Mouse (Mus musculus): ENCODE data around the gene 1700020D05Rik. TPM values are rescaled to one million over a fixed set of nuclear protein-coding genes. Genes with fewer than 3 reads are reported as not detected.
"Not testable (repeated sequence)": the region's sequence is repeated elsewhere in the genome, so short reads cannot be mapped to it uniquely, and the experiment has no call there.

1700020D05Rik gene
- polyA plus RNA-seq, 1 experiment from 2014 or later, result 0.34 TPM

DNA sequence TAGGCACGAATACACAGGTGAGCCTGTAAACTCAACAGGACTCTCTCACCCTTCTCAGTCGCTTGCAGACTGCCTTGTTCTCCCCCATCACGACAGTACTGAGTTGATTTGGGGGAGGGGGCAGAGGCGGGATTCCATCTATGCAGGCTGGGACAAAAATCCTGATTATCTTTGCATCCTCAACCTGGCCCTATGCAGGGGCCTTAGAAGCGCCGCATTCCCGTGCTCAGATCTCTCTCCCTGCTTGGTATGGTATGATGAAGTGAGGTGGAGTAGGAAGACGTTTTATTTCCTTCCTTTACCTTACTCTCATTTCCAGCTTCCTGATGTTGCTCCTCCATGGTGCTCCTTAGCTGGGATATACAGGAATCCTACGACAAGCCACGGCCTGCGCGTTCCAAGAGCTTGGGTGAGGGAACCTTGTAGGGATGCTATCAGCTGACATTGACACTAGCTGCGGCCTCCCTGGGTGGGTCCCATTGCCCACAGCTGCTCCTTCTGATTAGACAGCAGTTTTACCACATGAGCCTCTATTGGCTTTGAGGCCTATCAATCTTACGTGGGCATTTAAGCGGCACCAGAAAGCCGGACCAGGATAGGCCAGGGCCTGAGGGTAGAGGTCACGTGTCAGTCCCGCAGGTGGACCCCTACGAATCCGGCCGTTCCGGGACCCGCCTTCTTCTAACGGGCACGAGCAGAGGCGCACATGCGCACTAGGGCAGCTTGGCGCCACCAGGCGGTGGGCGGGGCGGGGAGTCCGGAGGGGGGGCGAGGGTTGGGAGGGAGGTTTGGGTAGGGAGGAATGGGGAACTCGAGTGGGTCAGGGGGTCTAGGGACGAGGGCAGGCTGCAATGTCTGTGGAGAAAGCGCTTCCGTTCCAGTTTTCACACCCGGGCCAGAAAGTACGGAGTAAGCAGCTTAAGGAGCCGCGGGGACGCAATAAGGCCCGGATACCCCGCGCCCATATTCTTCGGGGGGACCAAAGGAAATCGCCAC lies 6.7 kb upstream of the 1700020D05Rik start, which contains the start of gene Snx32:
Gene Snx32, minus strand, starts transcription at position 508 of the 996 bp plus-strand sequence.
- 4% methylated on average over 45 of the region's 47 CpGs for WGBS
- Histone ChIP-seq H3K9ac (ENCODE audit: low read depth, low read length) (peak within 1 kb of the TSS; percentile 59), H3K36me3 (ENCODE audit: control insufficient read depth, insufficient read depth, low read length) (no peaks in the 10 kb centered on the region), H3K27me3 (ENCODE audit: control insufficient read depth, insufficient read depth, low read length) (no peaks in the 10 kb centered on the region), H3K4me1 (replicated peaks; ENCODE audit: control insufficient read depth, insufficient read depth, low read length) (no peaks in the 10 kb centered on the region), H3K27ac (ENCODE audit: low read depth, low read length) (0 out of 2 replicates have a peak within 1 kb of the TSS, but pooled peaks have one; percentile 0), H3K4me2 (replicated peaks; ENCODE audit: low read depth, low read length) (peak within 1 kb of the TSS; percentile 63), H3K4me3 (ENCODE audit: low read depth, low read length) (peak within 1 kb of the TSS; percentile 43), H3K9me3 (ENCODE audit: control insufficient read depth, low read length) (no peaks in the 10 kb centered on the region)
- ATAC-seq (ENCODE audit: low FRiP score) (peak; percentile 99), DNase-seq (ENCODE audit: low spot score) (peak; percentile 93)

DNA sequence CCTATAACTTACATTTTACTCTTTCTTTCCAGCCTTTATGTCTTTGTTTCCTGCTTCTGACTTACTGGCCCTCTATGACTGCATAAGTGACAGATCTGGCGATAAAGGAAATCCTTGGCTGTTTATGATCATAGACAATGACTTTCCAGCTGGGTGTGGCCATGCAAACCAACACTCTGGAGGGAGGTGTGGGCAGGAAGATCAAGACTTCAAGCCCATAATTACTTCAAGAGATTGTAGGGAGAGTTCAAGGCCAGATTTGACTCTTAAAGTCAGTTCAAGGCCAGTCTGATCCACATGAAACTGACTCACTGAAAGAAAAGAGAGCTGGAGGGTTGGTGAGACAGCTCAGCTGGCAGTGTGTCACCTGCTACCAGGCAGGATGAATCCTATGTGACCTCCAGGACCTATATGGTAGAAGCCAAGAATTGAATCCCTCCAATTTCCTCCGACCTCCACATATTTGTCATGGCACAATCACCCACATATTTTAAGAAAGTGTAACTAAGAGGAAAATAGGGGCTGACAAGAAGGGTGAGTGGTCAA lies 3.2 kb downstream of the 1700020D05Rik start:
- Histone ChIP-seq H3K9ac (ENCODE audit: low read depth, low read length) (no peak overlapping the region), H3K9me3 (ENCODE audit: control insufficient read depth, low read length) (no peaks in the 10 kb centered on the region), H3K36me3 (ENCODE audit: control insufficient read depth, insufficient read depth, low read length) (no peaks in the 10 kb centered on the region), H3K4me2 (replicated peaks; ENCODE audit: low read depth, low read length) (no peak overlapping the region), H3K4me1 (replicated peaks; ENCODE audit: control insufficient read depth, insufficient read depth, low read length) (no peaks in the 10 kb centered on the region), H3K4me3 (ENCODE audit: low read depth, low read length) (no peak overlapping the region), H3K27ac (ENCODE audit: low read depth, low read length) (no peak overlapping the region), H3K27me3 (ENCODE audit: control insufficient read depth, insufficient read depth, low read length) (no peaks in the 10 kb centered on the region)
- WGBS, result 96% methylated on average over 2 of the region's 2 CpGs
- DNase-seq (ENCODE audit: low spot score) (no peak), ATAC-seq (ENCODE audit: low FRiP score) (no peak)

DNA sequence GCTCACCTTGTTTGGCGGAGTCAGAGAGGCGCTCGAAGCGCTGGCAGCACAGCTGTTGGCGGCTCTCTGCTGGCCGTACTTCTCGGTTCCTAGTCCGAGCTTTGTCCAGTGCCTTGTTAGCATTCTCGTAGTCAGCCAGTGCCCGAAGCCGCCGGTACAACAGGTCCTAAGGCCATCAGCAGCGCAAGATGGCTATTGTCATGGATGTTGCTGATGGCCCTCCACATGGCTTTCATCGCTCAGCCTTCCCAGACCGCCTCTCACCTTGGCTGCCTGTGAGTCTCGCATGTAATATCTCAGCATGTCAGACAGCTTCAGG lies 7.6 kb downstream of the 1700020D05Rik start:
- DNase-seq (ENCODE audit: low spot score) (no peak), ATAC-seq (ENCODE audit: low FRiP score) (no peak)
- 90% methylated on average over 16 of the region's 16 CpGs for WGBS
- Histone ChIP-seq H3K4me3 (ENCODE audit: low read depth, low read length) (no peak overlapping the region), H3K9ac (ENCODE audit: low read depth, low read length) (no peak overlapping the region), H3K27ac (ENCODE audit: low read depth, low read length) (no peak overlapping the region), H3K4me2 (replicated peaks; ENCODE audit: low read depth, low read length) (no peak overlapping the region), H3K9me3 (ENCODE audit: control insufficient read depth, low read length) (no peaks in the 10 kb centered on the region), H3K27me3 (ENCODE audit: control insufficient read depth, insufficient read depth, low read length) (no peaks in the 10 kb centered on the region), H3K36me3 (ENCODE audit: control insufficient read depth, insufficient read depth, low read length) (peaks cover 10% of the 10 kb centered on the region; the same call in 1 of the 2 replicates), H3K4me1 (replicated peaks; ENCODE audit: control insufficient read depth, insufficient read depth, low read length) (peaks cover 3% of the 10 kb centered on the region; the same call in 1 of the 2 replicates)

DNA sequence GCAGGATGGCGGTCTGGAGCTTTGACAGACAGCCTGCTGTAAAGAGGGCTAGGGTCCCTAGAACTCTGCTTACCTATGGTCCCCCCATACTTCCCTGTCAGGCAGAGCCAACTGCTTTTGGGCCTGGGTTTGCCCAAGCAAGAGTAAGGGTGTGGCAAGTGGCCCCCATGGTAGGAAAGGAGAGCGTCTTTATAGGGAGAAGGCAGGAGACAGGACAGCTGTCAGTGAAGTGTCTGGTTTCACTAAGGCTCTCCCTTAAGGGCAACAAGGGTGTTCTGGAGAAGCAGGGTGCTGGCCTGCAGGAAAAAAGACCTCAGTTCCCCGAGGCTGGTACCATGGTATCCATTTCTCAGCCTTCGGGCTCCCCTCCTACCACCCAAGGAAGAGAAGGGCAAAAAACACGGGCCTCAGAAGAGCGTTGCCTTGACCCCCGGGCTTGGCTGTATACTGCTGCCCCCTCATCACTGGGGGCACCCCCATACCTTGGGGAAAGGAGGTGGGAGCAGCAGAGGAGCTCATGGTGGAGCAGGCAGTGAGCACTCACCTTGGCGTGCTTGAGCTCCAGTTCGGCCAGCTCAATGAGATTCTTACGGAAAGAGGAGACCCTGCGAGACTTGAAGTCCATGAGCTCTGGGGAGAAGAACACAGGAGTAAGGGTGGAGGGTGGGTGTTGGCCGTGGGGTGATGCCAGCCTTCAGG lies 8.1 kb downstream of the 1700020D05Rik start:
- DNase-seq (ENCODE audit: low spot score) (no peak), ATAC-seq (ENCODE audit: low FRiP score) (no peak)
- 80% methylated on average over 12 of the region's 12 CpGs for WGBS
- H3K4me1 ChIP-seq (replicated peaks; ENCODE audit: control insufficient read depth, insufficient read depth, low read length), result peaks cover 3% of the 10 kb centered on the region; the same call in 1 of the 2 replicates
- H3K27me3 ChIP-seq (ENCODE audit: control insufficient read depth, insufficient read depth, low read length), result no peaks in the 10 kb centered on the region
- H3K4me3 ChIP-seq (ENCODE audit: low read depth, low read length), result no peak overlapping the region
- H3K9ac ChIP-seq (ENCODE audit: low read depth, low read length), result no peak overlapping the region
- no peaks in the 10 kb centered on the region for H3K9me3 ChIP-seq (ENCODE audit: control insufficient read depth, low read length)
- peaks cover 10% of the 10 kb centered on the region; the same call in 1 of the 2 replicates for H3K36me3 ChIP-seq (ENCODE audit: control insufficient read depth, insufficient read depth, low read length)
- H3K4me2 ChIP-seq (replicated peaks; ENCODE audit: low read depth, low read length), result no peak overlapping the region
- 0 out of 2 replicates have a peak overlapping the region, but pooled peaks have one; percentile 24 for H3K27ac ChIP-seq (ENCODE audit: low read depth, low read length)

DNA sequence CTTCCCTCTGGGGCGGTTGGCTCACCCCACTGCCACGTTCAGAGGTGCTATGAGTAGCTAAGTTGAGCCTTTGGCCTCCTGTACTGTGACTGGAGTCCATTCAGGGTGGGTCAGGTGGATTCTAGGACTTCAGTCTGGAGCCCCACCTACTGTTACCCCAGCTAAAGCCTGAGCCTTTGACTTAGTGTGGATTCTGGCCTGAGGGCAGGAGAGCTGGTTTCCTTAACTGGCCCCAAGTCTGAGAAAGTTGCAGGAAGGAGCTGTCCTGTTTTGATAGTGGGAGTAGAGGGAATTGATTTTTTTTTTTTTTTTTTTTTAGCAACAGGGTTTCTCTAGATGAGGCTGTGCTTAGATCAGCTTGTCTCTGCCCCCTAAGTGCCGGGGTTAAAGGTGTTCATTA lies 9.3 kb downstream of the 1700020D05Rik start:
- H3K9ac ChIP-seq (ENCODE audit: low read depth, low read length), result no peak overlapping the region
- H3K4me1 ChIP-seq (replicated peaks; ENCODE audit: control insufficient read depth, insufficient read depth, low read length), result peaks cover 3% of the 10 kb centered on the region; the same call in 1 of the 2 replicates
- H3K36me3 ChIP-seq (ENCODE audit: control insufficient read depth, insufficient read depth, low read length), result peaks cover 10% of the 10 kb centered on the region; the same call in 1 of the 2 replicates
- no peak overlapping the region for H3K4me3 ChIP-seq (ENCODE audit: low read depth, low read length)
- DNase-seq (ENCODE audit: low spot score) (no peak), ATAC-seq (ENCODE audit: low FRiP score) (no peak)
- 91% methylated on average over 3 of the region's 3 CpGs for WGBS
- no peaks in the 10 kb centered on the region for H3K27me3 ChIP-seq (ENCODE audit: control insufficient read depth, insufficient read depth, low read length)
- no peak overlapping the region for H3K4me2 ChIP-seq (replicated peaks; ENCODE audit: low read depth, low read length)
- no peak overlapping the region for H3K27ac ChIP-seq (ENCODE audit: low read depth, low read length)
- no peaks in the 10 kb centered on the region for H3K9me3 ChIP-seq (ENCODE audit: control insufficient read depth, low read length)

DNA sequence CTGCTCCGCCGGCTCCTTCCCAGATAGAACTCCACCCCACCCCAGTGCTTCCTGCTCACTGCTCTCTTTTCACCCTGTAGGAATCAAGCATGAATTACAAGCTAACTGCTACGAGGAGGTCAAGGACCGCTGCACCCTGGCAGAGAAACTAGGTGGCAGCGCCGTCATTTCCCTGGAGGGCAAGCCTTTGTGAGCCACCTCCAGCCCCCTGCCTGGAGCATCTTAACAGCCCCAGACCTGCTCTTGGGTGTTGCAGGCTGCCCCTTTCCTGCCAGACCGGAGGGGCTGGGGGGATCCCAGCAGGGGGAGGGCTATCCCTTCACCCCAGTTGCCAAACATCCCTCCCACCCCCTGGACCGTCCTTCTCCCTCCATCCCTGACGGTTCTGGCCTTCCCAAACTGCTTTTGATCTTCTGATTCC lies 10.3 kb downstream of the 1700020D05Rik start:
- not testable (repeated sequence) for H3K9me3 ChIP-seq (ENCODE audit: control insufficient read depth, low read length); H3K4me3 ChIP-seq (ENCODE audit: low read depth, low read length); H3K4me1 ChIP-seq (replicated peaks; ENCODE audit: control insufficient read depth, insufficient read depth, low read length); H3K27ac ChIP-seq (ENCODE audit: low read depth, low read length); H3K27me3 ChIP-seq (ENCODE audit: control insufficient read depth, insufficient read depth, low read length); DNase-seq (ENCODE audit: low spot score); ATAC-seq (ENCODE audit: low FRiP score); H3K9ac ChIP-seq (ENCODE audit: low read depth, low read length); H3K4me2 ChIP-seq (replicated peaks; ENCODE audit: low read depth, low read length)
- WGBS, result 74% methylated on average over 9 of the region's 9 CpGs
- peaks cover 10% of the 10 kb centered on the region; the same call in 1 of the 2 replicates for H3K36me3 ChIP-seq (ENCODE audit: control insufficient read depth, insufficient read depth, low read length)

DNA sequence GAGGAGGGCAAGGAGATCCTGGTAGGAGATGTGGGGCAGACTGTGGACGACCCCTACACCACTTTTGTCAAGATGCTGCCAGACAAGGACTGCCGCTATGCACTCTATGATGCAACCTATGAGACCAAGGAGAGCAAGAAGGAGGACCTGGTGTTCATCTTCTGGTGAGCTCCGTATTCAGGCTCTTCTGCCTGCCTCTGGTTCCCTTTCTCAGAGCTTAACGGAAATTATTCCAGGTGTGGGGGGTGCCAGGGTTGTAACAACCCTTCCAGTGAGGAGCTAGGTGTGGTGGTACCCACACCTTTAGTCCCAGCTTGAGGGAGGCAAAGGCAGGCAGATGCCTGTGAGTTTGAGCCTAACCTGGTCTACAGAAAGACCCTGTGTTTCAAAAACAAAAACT lies 10.9 kb downstream of the 1700020D05Rik start:
- ATAC-seq (ENCODE audit: low FRiP score) (no peak), DNase-seq (ENCODE audit: low spot score) (no peak)
- Histone ChIP-seq H3K4me1 (replicated peaks; ENCODE audit: control insufficient read depth, insufficient read depth, low read length) (peaks cover 3% of the 10 kb centered on the region), H3K36me3 (ENCODE audit: control insufficient read depth, insufficient read depth, low read length) (peaks cover 10% of the 10 kb centered on the region; the same call in 1 of the 2 replicates), H3K27ac (ENCODE audit: low read depth, low read length) (no peak overlapping the region), H3K4me2 (replicated peaks; ENCODE audit: low read depth, low read length) (no peak overlapping the region), H3K4me3 (ENCODE audit: low read depth, low read length) (peak overlapping the region; percentile 10; the same call in 1 of the 2 replicates), H3K9ac (ENCODE audit: low read depth, low read length) (no peak overlapping the region), H3K27me3 (ENCODE audit: control insufficient read depth, insufficient read depth, low read length) (no peaks in the 10 kb centered on the region), H3K9me3 (ENCODE audit: control insufficient read depth, low read length) (no peaks in the 10 kb centered on the region)
- 93% methylated on average over 4 of the region's 4 CpGs for WGBS

DNA sequence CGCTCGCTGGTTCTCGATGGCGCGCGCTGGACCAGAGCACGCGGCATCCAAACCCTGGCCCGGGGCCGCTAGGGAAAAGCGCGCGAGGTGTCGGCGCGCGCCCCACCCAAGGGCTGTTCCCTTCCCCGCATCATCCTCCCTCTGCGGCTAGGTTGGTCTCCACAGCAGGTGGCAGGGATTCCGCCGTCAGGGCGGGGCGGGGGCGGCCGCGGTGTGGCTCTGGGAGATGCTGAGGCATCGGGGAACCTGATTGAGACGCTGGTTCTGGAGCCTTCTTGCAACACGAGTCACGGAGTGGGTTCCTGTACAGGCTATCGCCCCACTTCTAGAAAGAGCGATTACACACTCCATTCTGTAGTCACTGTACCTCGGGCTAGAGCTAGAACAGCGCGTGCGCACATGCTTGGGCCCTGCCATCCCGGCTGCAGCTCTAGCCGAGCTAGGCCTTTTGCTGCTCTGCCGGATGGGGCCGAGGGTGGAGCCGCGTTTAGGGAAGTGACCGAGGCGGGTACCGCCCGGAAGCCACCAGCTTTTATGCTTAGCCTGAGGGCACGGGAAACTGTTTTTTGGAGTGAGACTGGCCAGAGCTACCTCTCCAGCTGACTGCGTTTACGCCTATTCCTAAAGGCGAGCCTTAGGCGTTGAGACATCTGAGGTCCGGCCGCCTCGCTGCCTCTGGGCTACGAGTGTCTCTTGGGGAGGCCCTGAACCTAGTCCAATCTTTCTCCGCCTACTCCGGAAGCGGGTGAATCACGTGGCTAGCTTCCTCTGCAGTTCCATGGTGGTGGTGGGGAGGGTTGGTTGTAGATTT lies 12.5 kb downstream of the 1700020D05Rik start:
- peaks cover 8% of the 10 kb centered on the region for H3K4me1 ChIP-seq (replicated peaks; ENCODE audit: control insufficient read depth, insufficient read depth, low read length)
- peak overlapping the region; percentile 98 for H3K27ac ChIP-seq (ENCODE audit: low read depth, low read length)
- DNase-seq (ENCODE audit: low spot score) (peak; percentile 80), ATAC-seq (ENCODE audit: low FRiP score) (peak; percentile 53)
- H3K4me2 ChIP-seq (replicated peaks; ENCODE audit: low read depth, low read length), result peak overlapping the region; percentile 85
- no peaks in the 10 kb centered on the region for H3K27me3 ChIP-seq (ENCODE audit: control insufficient read depth, insufficient read depth, low read length)
- H3K36me3 ChIP-seq (ENCODE audit: control insufficient read depth, insufficient read depth, low read length), result peaks cover 10% of the 10 kb centered on the region; the same call in 1 of the 2 replicates
- WGBS, result under 1% methylated on average over 55 of the region's 59 CpGs
- H3K9me3 ChIP-seq (ENCODE audit: control insufficient read depth, low read length), result no peaks in the 10 kb centered on the region
- peak overlapping the region; percentile 97 for H3K9ac ChIP-seq (ENCODE audit: low read depth, low read length)
- H3K4me3 ChIP-seq (ENCODE audit: low read depth, low read length), result peak overlapping the region; percentile 99

All from hindbrain, embryonic 11.5 days (tissue).